Mouse (Mus musculus): ENCODE measurements at regions not wholly inside any gene's neighbourhood (a gene's known extent, or its start where the extent isn't known, plus 50 kb on each side); places are given as distances from the start of the nearest gene placed in this dataset.
A peak's percentile ranks its signal among the peaks of the same experiment; 100 is the strongest.

DNA sequence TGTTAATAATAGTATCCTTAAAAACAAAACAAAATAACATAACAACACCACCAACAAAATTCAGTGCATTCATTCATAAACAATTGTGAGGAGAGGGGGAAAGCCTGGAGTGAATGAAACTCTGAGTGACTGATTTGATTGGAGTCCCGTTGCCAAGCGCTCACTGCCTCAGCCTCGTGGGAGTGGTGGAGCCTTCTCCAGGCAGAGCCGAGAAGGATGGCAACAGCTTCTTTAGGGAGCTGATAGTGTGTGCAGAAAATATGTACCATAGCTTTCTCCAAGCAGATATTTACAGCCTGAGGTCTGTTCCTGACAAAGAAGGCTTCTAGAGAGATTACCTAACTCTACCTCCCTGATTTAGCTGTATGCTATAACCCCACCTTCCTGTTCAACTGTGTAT is 266.5 kb upstream of the Pik3r1 start:
- DNase-seq = no peak

DNA sequence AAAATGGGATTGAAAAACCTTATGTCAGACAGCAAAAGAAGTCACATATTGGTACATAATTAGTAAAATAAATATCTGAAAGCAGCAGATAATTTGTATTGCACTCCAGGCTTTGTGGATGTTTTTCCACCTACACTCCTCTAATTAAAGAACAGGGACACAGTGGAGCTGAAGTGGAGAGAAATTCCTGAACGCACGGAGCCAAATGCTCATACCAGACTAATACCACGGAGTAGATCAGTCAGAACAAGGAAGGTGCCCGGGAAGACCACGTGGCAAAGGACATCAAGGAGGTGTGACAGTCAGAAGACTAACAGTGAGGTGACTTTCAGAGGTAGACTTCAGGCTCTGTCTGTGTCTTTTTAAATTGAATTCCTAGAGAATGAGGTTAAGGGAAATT is 268.0 kb upstream of the Pik3r1 start:
- peak; percentile 4 to 13 for DNase-seq

DNA sequence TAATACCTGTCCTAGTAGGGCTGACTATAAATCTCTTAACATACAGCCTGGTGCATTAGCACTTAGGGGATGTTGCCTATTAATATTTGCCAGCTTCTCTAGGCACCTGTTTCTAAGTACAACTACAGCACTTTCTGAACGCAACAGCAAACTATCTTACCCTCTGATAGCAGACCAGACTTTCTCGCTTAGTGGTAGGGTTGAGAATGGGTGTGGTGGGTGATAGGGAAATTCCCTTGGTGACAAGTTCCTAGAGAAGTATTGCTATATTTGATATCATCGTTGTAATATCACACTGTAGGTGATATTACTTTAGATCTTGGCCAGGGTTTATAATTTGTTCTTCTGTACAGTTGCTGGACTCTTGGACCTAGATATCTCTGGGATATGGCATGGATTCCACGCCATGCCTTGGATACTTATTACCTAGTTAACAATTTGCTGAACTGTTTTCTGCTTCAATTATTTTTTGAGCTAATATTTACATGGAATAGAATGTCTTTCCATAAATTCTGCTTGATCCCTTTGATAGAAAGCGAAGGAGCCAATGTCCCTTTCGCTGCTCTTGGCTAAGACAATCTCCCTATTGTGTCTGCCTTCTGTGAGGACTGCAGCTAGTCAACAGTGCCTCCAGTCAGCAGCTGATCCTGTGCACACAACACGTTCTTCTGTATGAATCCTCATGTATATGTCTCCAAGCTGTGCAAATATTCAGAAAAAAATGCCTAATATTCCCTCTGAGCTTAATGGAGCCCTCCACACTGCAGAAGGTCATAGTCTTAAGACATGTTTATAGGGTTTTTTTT is 269.0 kb upstream of the Pik3r1 start:
- no peak for DNase-seq

DNA sequence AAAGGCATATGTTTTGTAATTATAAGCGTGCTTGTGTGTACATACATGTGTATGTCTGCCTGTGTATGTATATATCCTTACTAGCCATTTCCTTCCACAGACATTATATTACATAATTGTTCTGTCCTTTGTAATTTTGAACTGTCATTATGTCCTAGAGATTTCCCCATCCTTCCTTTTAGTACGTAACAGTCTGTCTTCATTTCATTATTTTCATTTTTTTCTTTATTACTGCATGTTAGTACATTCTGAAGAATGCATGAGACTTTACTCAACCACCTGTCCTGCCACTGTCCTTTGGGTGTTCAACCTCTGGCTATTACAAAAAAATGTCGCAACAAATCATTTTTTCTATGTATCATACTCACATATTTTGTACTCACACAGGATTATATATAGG is 292.2 kb upstream of the Pik3r1 start:
- no peak for DNase-seq

DNA sequence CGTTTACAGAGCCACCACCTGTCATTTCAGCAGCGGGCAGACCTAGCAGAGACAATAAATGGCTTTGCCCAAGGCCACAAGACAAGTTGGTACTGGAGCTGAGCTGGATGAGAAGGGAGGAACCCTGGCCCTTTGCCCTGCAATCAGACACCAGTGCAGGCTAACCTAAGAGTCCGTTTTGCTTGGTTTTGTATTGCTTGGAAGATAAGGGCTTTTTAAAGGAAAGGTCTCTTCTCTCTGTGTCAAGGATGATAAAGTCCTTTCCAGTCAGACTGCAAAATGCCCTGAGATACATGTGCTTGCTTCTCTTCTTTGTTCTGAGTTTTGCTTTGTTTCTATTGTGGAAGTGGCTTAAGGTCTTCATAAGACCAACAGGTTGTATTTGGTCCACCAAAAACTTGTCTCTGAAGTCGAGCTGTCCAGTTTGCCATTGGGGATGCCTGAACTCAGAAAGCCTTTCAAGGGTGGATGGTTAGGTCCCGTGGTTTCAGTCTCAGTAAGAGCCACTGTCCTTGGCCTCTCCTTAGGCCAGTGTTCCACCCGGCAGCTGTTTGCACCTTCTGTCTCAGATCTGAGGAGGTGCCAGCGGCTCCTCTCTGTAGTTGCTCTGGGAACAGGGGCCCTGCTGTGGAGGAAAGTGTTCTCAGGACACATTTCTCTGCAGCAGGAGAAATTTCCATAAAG is 296.7 kb upstream of the Pik3r1 start:
- DNase-seq = no peak

DNA sequence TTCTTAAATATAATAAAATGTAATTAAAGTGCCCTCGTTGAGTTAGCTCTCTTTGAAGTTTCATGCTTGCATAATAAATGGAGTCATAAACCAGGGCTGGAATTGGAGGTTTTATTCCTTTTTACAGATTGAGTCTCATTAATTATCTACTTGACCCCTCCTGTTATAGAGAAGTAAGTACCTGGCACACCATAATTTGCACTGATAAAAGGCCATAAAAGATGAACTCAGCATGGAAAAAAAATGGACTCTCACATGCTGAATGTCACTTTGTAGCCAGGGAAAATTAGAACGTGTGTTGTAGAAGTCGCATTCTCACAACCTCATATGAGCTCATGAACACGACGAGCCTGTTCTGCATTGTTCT is 297.2 kb upstream of the Pik3r1 start:
- DNase-seq = no peak

DNA sequence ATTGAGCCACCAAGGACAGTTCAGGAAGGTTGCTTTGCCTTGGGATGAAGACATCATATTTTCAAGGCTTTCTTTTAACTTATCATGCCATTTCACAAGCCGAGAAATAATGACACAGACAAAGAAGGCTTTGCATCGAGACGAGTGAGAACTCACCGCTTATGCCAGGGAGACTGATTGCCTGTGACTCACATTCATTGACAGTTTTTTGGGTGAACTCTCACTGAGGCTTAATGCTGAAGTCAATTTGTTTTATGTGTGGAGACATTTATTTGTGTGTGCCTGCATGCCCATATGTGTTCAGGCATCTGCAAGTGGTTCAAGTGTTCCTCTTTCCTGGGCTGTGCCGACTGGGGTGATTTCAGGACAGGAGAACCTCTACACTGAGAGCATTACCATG is 297.8 kb upstream of the Pik3r1 start:
- no peak for DNase-seq

DNA sequence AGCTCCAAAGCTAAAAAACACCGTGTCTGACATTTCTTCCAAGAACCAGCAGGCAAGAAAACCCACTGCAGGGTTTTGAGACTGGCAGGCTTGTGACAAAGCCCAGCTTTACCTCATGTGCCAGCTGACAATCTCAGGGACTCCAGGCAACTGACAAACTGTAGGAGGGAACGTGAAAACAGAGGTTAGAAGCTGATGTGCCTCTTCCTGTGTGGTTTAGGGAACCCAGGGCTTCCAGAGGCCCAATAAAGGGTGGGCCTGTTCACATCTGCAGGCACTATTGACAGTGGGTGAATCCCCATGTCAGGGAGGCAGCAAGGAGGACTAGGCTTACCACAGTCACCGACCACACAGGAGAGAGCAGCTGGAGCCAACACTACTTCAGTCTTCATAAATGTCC is 302.7 kb upstream of the Pik3r1 start:
- no peak for DNase-seq

DNA sequence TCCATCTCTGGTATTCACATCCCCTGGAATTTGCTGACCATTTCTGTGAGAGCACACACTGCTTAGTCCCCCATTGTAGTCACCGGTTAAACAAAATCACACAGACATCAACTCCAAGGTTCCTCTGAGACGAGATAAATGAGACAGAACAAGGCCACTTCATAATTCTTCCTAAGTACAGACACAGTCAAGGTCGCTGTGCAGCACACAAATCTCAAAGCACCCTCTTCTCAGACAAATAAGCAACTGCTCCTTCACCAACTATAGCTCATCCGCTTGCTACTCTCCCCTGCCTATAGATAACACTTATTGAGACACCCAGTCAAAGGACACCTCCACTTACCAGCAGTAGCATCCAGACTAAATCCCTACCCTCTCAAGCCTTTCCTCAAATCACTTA is 304.3 kb upstream of the Pik3r1 start:
- DNase-seq = no peak

DNA sequence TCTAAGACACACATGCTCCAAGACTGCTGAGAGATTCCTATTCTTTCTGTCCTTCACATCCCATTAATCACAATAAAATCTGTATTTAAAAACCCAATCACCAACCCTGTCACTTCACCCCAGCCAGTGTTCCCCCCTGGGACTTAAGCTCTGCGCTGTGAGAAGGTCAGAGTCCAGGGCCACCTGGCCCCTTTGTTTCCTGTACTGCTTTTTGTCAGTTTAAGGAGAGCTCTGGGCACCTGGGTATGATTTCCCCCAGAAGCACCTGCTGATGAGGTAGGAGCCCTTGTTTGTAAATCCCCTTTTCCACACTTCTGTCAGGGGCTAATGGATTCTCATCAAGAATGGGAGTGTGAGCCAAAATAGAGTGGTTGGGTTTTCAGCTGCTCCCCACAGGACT is 319.7 kb upstream of the Pik3r1 start:
- no peak for DNase-seq

DNA sequence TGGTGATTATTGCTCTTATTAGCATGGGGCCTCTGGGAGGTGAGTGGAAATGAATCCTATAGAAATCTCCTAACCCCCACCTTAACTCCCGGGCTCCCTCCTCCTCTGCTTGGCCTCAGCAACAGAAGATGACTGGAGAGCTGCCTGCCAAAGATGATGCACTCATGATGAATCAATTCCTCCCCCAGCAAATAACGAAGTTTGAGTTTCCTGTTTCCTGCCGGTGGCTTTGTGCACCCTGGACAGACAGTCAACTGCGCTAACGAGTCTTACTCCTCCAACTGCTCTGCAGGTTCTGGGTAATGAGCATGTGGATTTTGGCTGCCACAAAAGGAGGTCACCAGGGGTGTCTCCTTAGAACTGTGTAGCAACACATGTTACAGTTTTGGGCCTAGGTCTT is 321.5 kb upstream of the Pik3r1 start:
- no peak for DNase-seq

DNA sequence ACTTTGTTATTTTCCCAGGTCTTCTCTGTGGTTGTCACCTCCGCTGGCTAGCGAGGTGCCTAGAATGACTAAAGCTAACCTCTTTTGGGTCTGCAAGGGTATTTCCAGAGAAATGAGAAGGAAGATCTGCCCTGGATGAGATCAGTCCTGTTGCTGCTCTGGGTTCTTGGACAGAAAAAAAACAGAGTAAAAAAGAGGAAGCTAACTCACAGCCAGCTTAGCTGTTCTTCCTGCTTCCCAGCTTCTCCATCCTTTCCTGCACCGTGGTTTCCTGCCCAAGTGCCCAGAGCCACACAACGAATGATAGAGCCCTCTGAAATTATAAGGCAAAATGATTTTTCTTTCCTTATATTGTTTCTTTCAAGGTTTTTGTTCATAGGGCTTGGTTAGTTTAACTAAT is 326.2 kb upstream of the Pik3r1 start:
- DNase-seq = no peak

DNA sequence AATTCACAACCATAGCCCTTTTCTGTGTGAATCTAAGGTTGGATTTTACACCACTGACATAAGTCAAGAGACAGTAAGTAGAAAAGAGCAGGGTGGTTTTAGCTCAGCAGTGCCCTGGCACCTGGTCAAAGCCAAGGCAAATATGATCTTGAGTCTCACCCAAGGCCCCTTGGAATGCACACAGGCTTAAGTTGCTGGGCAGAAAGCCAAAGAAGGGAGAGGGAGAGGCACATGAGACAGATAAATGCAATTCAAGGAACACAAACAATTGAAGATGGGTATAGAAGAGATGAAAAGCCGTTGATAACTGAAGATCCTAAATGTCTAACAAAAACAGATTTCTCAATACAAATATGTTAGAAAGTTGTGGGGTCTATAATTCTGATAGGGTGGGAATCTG is 335.1 kb upstream of the Pik3r1 start:
- DNase-seq = no peak

DNA sequence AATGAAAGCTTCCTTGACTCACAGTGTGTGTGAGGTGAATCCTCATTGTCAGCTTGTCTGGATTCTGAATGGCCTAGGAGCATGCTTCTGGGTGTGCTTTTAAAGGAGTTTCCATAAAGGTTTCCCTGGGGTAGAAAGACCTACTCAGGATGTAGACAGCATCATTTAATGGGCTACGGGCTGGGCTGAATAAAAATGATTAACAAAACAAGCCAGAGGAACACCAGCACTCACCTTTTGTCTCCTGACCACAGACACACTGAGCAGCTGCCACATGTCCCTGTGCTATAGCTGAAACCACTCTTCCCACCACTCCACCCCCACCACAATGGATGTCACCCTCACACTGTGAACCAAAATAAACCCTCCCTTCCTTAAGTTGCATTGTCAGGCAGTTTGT is 338.2 kb upstream of the Pik3r1 start:
- DNase-seq = no peak

DNA sequence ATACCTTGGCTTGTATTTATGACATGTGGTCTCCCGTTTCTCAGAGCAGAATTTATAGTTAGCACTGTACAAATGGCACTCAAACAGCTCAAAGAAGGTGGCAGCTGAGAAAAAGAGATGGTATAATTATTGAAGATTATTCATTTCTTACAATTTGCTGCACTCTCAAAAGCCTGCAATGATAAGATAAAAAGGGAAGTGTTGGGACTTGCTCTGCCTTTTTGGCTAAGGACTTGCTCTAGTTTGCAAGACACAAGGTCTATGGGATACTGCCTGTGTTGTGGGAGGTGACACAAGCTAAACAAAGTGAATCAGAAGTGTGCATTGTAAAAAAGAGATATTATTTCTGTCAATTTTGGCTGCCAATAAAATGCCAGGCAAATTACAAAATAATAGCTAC is 340.2 kb upstream of the Pik3r1 start:
- no peak for DNase-seq

DNA sequence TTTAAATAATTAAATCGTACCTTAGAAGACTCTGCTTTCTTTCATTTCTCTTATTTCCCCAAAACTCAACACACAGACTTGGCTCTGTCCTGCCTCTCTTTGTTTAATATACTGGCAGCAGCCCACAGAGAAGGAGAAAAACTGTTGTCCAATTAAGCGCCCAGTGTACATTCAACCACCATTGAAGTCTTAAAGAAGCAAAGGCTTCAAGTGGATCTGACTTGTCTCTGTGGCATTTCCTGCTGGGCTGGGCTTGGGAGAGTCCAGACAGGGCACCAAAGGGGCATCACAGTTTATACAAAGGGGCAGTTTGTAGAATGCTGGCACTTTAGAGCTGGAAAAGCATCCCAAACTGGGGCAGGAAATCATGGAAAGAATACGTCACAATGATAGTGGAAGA is 340.9 kb upstream of the Pik3r1 start:
- no peak for DNase-seq

DNA sequence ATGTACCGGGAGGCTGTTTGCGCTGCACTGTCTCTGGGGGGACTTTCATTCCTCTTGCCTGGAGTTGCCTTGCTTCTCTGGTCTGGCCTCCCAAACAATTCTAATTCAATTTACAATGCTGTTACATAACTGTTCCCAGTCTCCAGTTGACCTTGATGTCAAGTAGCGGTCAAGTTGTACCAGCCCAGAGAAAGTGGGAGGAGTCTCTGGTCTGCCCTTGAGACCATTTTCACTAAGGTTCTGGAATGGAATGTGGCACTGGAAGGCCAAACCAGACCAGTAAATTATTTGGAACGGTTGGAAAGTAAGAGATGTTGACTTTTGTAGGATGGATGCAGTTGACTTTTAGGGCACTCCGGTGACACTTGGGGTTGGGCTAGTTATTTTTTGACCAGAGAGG is 345.9 kb upstream of the Pik3r1 start:
- DNase-seq = peak; percentile 58 to 79

DNA sequence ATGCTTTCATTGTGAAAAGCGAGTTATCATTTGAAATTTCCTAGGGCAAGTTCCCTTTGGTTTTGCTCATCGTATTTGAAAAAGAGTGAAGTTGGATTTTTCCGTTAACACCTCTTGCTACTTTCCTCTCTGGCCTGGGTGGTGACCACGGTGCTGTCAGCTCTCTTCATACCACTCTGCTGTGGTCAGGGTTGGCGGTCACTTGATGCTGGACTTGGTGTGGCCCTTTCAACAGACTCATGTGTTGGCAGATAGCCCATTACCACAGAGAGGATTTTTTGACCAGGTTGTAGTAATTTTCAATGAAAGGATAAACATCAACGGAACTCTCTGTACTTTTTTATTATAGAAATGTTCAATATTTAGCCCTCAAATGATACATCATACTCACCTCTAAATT is 354.3 kb upstream of the Pik3r1 start:
- DNase-seq = no peak

DNA sequence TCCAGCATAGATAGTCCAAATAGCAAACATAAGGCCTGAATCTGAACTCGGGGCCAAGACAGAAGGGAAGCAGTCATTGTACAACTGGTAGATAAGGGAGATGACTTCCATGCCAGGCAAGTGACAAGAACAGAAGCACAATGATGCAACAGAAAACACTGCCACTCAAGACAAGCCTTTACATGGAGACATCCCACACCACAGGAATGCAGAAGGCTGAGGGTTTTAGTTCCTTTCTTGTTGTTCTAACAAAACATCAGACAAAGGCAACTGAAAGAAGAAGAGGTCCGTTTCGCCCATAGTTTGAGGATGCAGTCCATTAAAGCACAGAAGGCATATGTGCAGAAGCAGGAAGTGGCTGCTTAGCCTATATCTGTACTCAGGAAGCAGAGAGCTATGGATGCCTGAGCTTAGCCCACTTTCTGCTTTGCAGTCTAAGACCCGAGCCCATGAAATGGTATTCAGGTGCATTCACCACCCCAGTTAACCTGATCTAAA is 360.0 kb upstream of the Pik3r1 start:
- DNase-seq = no peak

DNA sequence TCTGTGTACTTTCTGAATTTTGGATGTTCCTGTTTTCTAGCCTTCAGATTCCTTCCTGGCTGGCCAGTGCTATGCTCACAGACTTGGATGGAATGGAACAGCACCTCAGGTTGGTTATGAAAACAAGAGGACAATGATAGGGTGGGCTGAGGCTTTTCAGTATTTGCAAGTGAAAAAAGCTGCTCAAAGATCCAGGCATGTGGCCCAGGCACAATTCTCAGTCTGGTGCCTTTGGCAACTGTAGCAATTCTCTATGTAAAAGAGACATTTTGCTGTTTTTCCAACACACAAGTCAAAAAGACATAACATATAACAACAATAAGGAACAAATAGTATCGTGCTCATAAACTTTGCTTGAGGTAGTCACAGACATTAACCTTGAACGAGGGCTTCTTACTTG is 363.4 kb upstream of the Pik3r1 start:
- no peak for DNase-seq

DNA sequence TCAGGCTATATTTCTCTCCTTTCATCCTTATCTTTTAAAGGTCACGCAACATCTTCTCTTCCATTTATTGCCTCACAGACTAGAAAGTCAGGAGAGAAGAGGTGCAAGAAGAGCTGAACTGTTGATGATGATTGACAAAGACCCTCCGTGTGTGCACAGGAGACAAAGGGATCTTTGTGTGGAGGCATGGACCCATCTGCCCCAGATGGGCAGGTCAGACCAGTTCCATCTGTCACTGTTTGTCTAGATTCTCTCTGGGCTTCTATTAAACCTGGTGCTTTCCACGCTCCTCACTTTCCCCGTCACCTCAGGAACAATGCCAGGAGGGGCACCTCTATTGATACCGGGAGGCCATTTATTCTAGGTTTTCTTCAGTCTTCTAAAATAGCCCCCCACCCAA is 364.1 kb upstream of the Pik3r1 start:
- DNase-seq = no peak

DNA sequence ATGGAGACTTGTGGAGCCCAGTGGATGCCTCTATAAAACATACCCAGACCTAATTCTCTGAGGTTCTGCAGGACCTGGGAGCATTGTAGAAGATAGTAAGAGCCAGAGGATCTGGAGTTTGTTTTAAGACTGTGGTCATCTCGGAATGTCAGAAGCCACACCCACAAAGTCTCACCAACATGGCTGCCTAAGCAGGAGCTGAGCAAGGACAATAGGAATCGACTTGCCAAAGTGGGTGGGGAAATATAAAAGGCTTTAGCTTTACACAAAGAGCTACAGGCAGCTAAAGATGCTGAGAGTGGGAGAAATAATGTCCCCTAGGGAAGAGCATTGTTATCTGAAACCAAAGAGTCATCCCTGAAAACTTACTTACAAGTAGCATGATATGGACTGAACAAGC is 364.7 kb upstream of the Pik3r1 start:
- DNase-seq = no peak

DNA sequence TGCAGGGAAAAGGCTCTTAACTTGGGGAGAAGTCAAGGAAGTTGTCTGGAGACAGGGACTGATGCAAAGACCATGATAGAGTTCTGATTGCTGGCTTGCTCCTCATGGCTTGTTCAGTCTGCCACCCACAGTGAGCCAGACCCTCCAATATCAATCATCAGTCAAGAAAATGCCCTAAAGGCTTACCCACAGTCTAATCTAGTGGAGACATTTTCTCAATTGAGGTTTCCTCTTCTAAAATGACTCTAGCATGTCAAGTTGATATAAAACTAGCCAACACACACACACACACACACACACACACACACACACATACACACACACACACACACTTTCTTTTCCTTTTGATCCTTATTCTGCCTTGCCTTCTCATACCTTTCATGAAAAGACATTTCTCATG is 367.2 kb upstream of the Pik3r1 start:
- DNase-seq = no peak

DNA sequence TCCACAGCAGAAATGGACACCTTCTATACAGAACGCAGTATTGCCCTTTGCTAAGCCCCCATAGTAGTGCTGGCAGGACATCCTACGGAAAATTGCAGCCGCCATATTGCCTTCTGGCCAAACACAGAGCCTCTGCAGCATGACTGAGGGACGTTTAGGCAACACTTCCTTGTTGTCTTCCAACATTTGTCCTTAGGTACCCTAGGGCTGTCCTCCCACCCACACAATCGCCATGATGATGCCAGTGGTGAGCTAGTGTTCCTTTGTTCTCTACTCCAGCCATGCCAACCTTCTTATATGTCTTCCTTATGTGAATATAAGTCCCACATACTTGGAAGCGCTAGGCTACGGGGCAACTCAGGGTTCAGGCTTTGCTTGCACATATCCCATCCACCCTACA is 375.0 kb upstream of the Pik3r1 start:
- no peak for DNase-seq

DNA sequence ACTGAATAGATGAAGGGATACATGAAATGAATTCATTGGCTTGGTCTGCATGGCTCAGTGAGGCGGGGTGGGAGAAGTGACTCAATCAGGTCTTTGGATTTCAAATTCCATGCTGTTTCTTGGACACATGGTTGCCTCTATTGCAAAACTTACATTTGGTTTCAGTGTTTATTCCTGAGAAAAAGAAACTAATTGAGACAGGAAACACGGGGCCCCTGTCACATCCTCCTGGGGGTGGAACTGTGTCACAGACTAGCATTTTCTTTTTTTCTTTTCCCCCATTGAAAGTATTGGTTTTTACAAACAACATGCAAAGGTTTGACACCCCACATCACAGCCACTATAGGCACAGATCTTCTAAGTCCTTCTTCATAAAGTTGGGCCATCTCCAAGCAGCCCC is 375.8 kb upstream of the Pik3r1 start:
- no peak for DNase-seq
